Comparison of ENCODE assay signal across 7 mouse cellular contexts in genomic region chr5:88721565-88722212, GRCm38 (mm10). TPM values are rescaled to one million over a fixed set of nuclear protein-coding genes. Genes with fewer than 3 reads are reported as not detected.
DNase-seq lines count a peak whose midpoint lies in the region; ATAC-seq and TF ChIP-seq lines count a peak whose summit lies in the region.

No protein-coding gene starts in this region.

- no peaks in the 10 kb centered on the region for H3K36me3 ChIP-seq in hindbrain, embryonic 14.5 days (replicated peaks; ENCODE audit: control insufficient read depth, insufficient read depth)
- no peaks in the 10 kb centered on the region for H3K36me3 ChIP-seq in limb, embryonic 13.5 days
- no peaks in the 10 kb centered on the region for H3K36me3 ChIP-seq in midbrain, embryonic 11.5 days (ENCODE audit: control insufficient read depth, insufficient read depth, low read length)
- H3K36me3 ChIP-seq in spleen, adult 2 months (ENCODE audit: control insufficient read depth, insufficient read depth, low read length) = no peaks in the 10 kb centered on the region

- H3K4me1 ChIP-seq in hindbrain, embryonic 14.5 days (replicated peaks; ENCODE audit: control insufficient read depth, insufficient read depth, low read length) = peaks cover 21% of the 10 kb centered on the region
- peaks cover 22% of the 10 kb centered on the region for H3K4me1 ChIP-seq in limb, embryonic 13.5 days
- H3K4me1 ChIP-seq in midbrain, embryonic 11.5 days (ENCODE audit: control insufficient read depth, insufficient read depth, low read length) = peaks cover 12% of the 10 kb centered on the region
- H3K4me1 ChIP-seq in spleen, adult 2 months (ENCODE audit: control insufficient read depth, insufficient read depth, insufficient read length) = peaks cover 14% of the 10 kb centered on the region

- no peak for TF ChIP-seq POLR2A in brain, embryonic 14.5 days (IDR thresholded peaks at IDR 0.05; ENCODE audit: borderline replicate concordance, extremely low read depth, insufficient read depth, insufficient read length, poor library complexity, severe bottlenecking)
- no peak for TF ChIP-seq POLR2A in spleen, adult 2 months (IDR thresholded peaks at IDR 0.05; ENCODE audit: low read depth, low read length)

- peak overlapping the region; percentile 86 for H3K27ac ChIP-seq in hindbrain, embryonic 14.5 days
- H3K27ac ChIP-seq in limb, embryonic 13.5 days = peak overlapping the region; percentile 87
- H3K27ac ChIP-seq in midbrain, embryonic 11.5 days (ENCODE audit: low read depth, low read length) = no peak overlapping the region
- peak overlapping the region; percentile 24 for H3K27ac ChIP-seq in spleen, adult 2 months (ENCODE audit: insufficient read depth, low read length)

- peak overlapping the region; percentile 56 for H3K4me3 ChIP-seq in hindbrain, embryonic 14.5 days (replicated peaks; ENCODE audit: low read length)
- peak overlapping the region; percentile 99 for H3K4me3 ChIP-seq in limb, embryonic 13.5 days
- H3K4me3 ChIP-seq in midbrain, embryonic 11.5 days (ENCODE audit: low read depth, low read length) = peak overlapping the region; percentile 75
- peak overlapping the region; percentile 100 for H3K4me3 ChIP-seq in spleen, adult 2 months (ENCODE audit: extremely low read depth, insufficient read depth, insufficient read length)

- ATAC-seq in erythroid progenitor cell, adult 5-6 weeks (replicated peaks; ENCODE audit: low FRiP score, poor library complexity, severe bottlenecking) = peak; percentile 82
- peak; percentile 35 for ATAC-seq in hindbrain, embryonic 14.5 days (ENCODE audit: low FRiP score)
- ATAC-seq in limb, embryonic 13.5 days (ENCODE audit: low FRiP score, low read depth) = peak; percentile 13; the same call in 1 of the 2 replicates
- ATAC-seq in midbrain, embryonic 11.5 days (ENCODE audit: low FRiP score) = peak; percentile 22

- DNase-seq in Muller cell, postnatal 12 days (ENCODE audit: inconsistent ontology term) = peak; percentile 78
- peak; percentile 58 for DNase-seq in brain, embryonic 14.5 days (ENCODE audit: low read depth)
- no peak for DNase-seq in hindbrain, embryonic 14.5 days (ENCODE audit: low spot score)
- peak; percentile 91 for DNase-seq in midbrain, embryonic 11.5 days (ENCODE audit: low spot score, missing footprints)
- peak in 1 of 2 experiments; percentile 8 for DNase-seq in spleen, adult 2 months (ENCODE audit: low read depth in 1 of 2, low spot score in 2 of 2)

- peak overlapping the region; percentile 79 for H3K9ac ChIP-seq in hindbrain, embryonic 14.5 days
- peak overlapping the region; percentile 98 for H3K9ac ChIP-seq in limb, embryonic 13.5 days
- H3K9ac ChIP-seq in midbrain, embryonic 11.5 days (ENCODE audit: low read length) = peak overlapping the region; percentile 89

- no peaks in the 10 kb centered on the region for H3K9me3 ChIP-seq in hindbrain, embryonic 14.5 days (ENCODE audit: control insufficient read depth, low read length)
- H3K9me3 ChIP-seq in limb, embryonic 13.5 days = no peaks in the 10 kb centered on the region
- no peaks in the 10 kb centered on the region for H3K9me3 ChIP-seq in midbrain, embryonic 11.5 days (ENCODE audit: control insufficient read depth, low read length)

- WGBS in hindbrain, embryonic 14.5 days = 1% methylated on average over 31 of the region's 31 CpGs
- 2% methylated on average over 31 of the region's 31 CpGs for WGBS in limb, embryonic 13.5 days
- 3% methylated on average over 31 of the region's 31 CpGs for WGBS in midbrain, embryonic 11.5 days
- 7% methylated on average over 31 of the region's 31 CpGs for WGBS in spleen, adult 2 months

- TF ChIP-seq CTCF in brain, embryonic 14.5 days (IDR thresholded peaks at IDR 0.05; ENCODE audit: borderline replicate concordance, extremely low read depth, insufficient read depth, insufficient read length) = no peak
- no peak for TF ChIP-seq CTCF in spleen, adult 2 months (IDR thresholded peaks at IDR 0.05; ENCODE audit: extremely low read depth, insufficient read depth, insufficient read length, insufficient replicate concordance)

- no peaks in the 10 kb centered on the region for H3K27me3 ChIP-seq in hindbrain, embryonic 14.5 days (ENCODE audit: control insufficient read depth, insufficient read depth, low read length)
- no peaks in the 10 kb centered on the region for H3K27me3 ChIP-seq in limb, embryonic 13.5 days
- H3K27me3 ChIP-seq in midbrain, embryonic 11.5 days (ENCODE audit: control insufficient read depth, insufficient read depth, low read length) = no peaks in the 10 kb centered on the region
- no peaks in the 10 kb centered on the region for H3K27me3 ChIP-seq in spleen, adult 2 months (ENCODE audit: control insufficient read depth, insufficient read depth, low read length)

- peak overlapping the region; percentile 74 for H3K4me2 ChIP-seq in hindbrain, embryonic 14.5 days (replicated peaks)
- H3K4me2 ChIP-seq in limb, embryonic 13.5 days (replicated peaks) = peak overlapping the region; percentile 96
- peak overlapping the region; percentile 94 for H3K4me2 ChIP-seq in midbrain, embryonic 11.5 days

RNA-seq across cellular contexts. Expression of gene Mob1b, which starts 1.0 kb away (rescaled TPM):
- 14.1 and 16.6 TPM in 2 replicates for polyA plus RNA-seq in brain, embryonic 14.5 days (2012; rRNA removed)
- 28.1 and 57.8 TPM in 2 replicates for total RNA-seq in erythroid progenitor cell, adult 5-6 weeks (2015; ENCODE audit: low replicate concordance)
- total RNA-seq in erythroid progenitor cell, adult 5-6 weeks (2017; ENCODE audit: low replicate concordance) = 19.1 and 28.9 TPM in 2 replicates
- polyA plus RNA-seq in hindbrain, embryonic 14.5 days (2014; fragmentation: Nextera tagmentation; extraction: Ambion mirVana) = 14.1 and 14.6 TPM in 2 replicates
- polyA plus RNA-seq in limb, embryonic 13.5 days (2015; fragmentation: Nextera tagmentation; extraction: Ambion mirVana) = 10.5 and 11.4 TPM in 2 replicates
- polyA plus RNA-seq in midbrain, embryonic 11.5 days (2014; fragmentation: Nextera tagmentation; extraction: Ambion mirVana) = 16.7 and 18.3 TPM in 2 replicates
- 1.1 and 1.3 TPM in 2 replicates for polyA plus RNA-seq in spleen, adult 2 months (2012; rRNA removed)

RNA-seq across cellular contexts. Expression of gene Dck, which starts 43.1 kb away (rescaled TPM):
- polyA plus RNA-seq in brain, embryonic 14.5 days (2012; rRNA removed) = 41.3 and 51.2 TPM in 2 replicates
- total RNA-seq in erythroid progenitor cell, adult 5-6 weeks (2015; ENCODE audit: low replicate concordance) = 222 and 280 TPM in 2 replicates
- 190 and 208 TPM in 2 replicates for total RNA-seq in erythroid progenitor cell, adult 5-6 weeks (2017; ENCODE audit: low replicate concordance)
- polyA plus RNA-seq in hindbrain, embryonic 14.5 days (2014; fragmentation: Nextera tagmentation; extraction: Ambion mirVana) = 51.6 and 53.7 TPM in 2 replicates
- 46.5 TPM in 2 replicates for polyA plus RNA-seq in limb, embryonic 13.5 days (2015; fragmentation: Nextera tagmentation; extraction: Ambion mirVana)
- polyA plus RNA-seq in midbrain, embryonic 11.5 days (2014; fragmentation: Nextera tagmentation; extraction: Ambion mirVana) = 143 and 150 TPM in 2 replicates
- polyA plus RNA-seq in spleen, adult 2 months (2012; rRNA removed) = 6.7 and 8.6 TPM in 2 replicates

RNA-seq across cellular contexts. Expression of gene Grsf1, which starts 45.7 kb away (rescaled TPM):
- polyA plus RNA-seq in brain, embryonic 14.5 days (2012; rRNA removed) = 64.1 and 67.5 TPM in 2 replicates
- total RNA-seq in erythroid progenitor cell, adult 5-6 weeks (2015; ENCODE audit: low replicate concordance) = 18.4 and 21.4 TPM in 2 replicates
- 30.7 and 35.3 TPM in 2 replicates for total RNA-seq in erythroid progenitor cell, adult 5-6 weeks (2017; ENCODE audit: low replicate concordance)
- polyA plus RNA-seq in hindbrain, embryonic 14.5 days (2014; fragmentation: Nextera tagmentation; extraction: Ambion mirVana) = 68.5 and 79.1 TPM in 2 replicates
- 53.0 and 54.8 TPM in 2 replicates for polyA plus RNA-seq in limb, embryonic 13.5 days (2015; fragmentation: Nextera tagmentation; extraction: Ambion mirVana)
- 102 and 109 TPM in 2 replicates for polyA plus RNA-seq in midbrain, embryonic 11.5 days (2014; fragmentation: Nextera tagmentation; extraction: Ambion mirVana)
- 12.0 and 18.6 TPM in 2 replicates for polyA plus RNA-seq in spleen, adult 2 months (2012; rRNA removed)

Comparison
In these comparisons a context has a peak if more than half of its experiments do, and no peak if none do; other contexts are left out.
1. ATAC-seq: peak in every context shown above with its lines; median percentile 82 in erythroid progenitor cell, adult 5-6 weeks; 35 in hindbrain, embryonic 14.5 days; 22 in midbrain, embryonic 11.5 days; 13 in limb, embryonic 13.5 days.